Mouse (Mus musculus) kidney, postnatal 0 days (tissue): Measurements from ENCODE around the gene Trappc10. TPM values are rescaled to one million over a fixed set of nuclear protein-coding genes. Genes with fewer than 3 reads are reported as not detected.

ENCODE experiments used
- ATAC-seq: fragments of 200-750 bp; cut with Nextera tagmentation; replicated peaks from 2 replicates; pipeline ENCODE4 v1.8.0; 2017; ENCODE audit warnings: low read depth, moderate number of reproducible peaks, moderate TSS enrichment, moderate library complexity; ENCODE audit not compliant: low FRiP score
- DNase-seq: peaks from one replicate; pipeline ENCODE4 v3.0.0-alpha.2; 2016; ENCODE audit warnings: low spot score
- H3K27ac ChIP-seq: fragments of 300-500 bp; sonication (generic); 2 replicates; pipeline ENCODE4 v1.5.1; 2014; ENCODE audit warnings: mild to moderate bottlenecking
- H3K27me3 ChIP-seq: fragments of 300-500 bp; sonication (generic); 2 replicates; pipeline ENCODE4 v1.6.1; 2014; ENCODE audit warnings: low read length, mixed read lengths; ENCODE audit not compliant: insufficient read depth
- H3K36me3 ChIP-seq: fragments of 300-500 bp; sonication (generic); 2 replicates; pipeline ENCODE4 v1.6.1; 2014; ENCODE audit warnings: low read length, mixed read lengths; ENCODE audit not compliant: insufficient read depth
- H3K4me1 ChIP-seq: fragments of 300-500 bp; sonication (generic); replicated peaks from 2 replicates; pipeline ENCODE4 v1.6.1; 2014; ENCODE audit warnings: antibody characterized with exemption, low read length, mixed read lengths; ENCODE audit not compliant: insufficient read depth
- H3K4me2 ChIP-seq: fragments of 300-500 bp; sonication (generic); 2 replicates; pipeline ENCODE4 v1.6.1; 2014; ENCODE audit warnings: mild to moderate bottlenecking, low read length, moderate library complexity, mixed read lengths
- H3K4me3 ChIP-seq: fragments of 300-500 bp; sonication (generic); replicated peaks from 2 replicates; pipeline ENCODE4 v1.5.1; 2014; ENCODE audit warnings: low read depth, low read length
- H3K9ac ChIP-seq: fragments of 300-500 bp; sonication (generic); 2 replicates; pipeline ENCODE4 v1.6.1; 2014; ENCODE audit warnings: low read depth, low read length
- H3K9me3 ChIP-seq: fragments of 300-500 bp; sonication (generic); replicated peaks from 2 replicates; pipeline ENCODE4 v1.6.1; 2016; ENCODE audit warnings: low read length, inconsistent platforms, mixed read lengths
- CTCF ChIP-seq: IDR thresholded peaks from 2 replicates; pipeline ENCODE4 v1.5.1; 2016; ENCODE audit warnings: antibody characterized with exemption, low read depth, mild to moderate bottlenecking, moderate library complexity
- WGBS: fragments of 180-500 bp; shearing (Covaris S2); extraction: QIAGEN DNeasy Blood & Tissue Kit; methylation state at CpG from one replicate; pipeline ENCODE4 v1.1.7; 2014; 5-methylcytosine and 5-hydroxymethylcytosine counted together
- polyA plus RNA-seq: library from polyadenylated mRNA; unstranded; fragments of >200 nt; fragmentation: Nextera tagmentation; extraction: Ambion mirVana; gene quantifications from 2 replicates; pipeline ENCODE4 v1.2.1, GENCODE M21; 2015

The Trappc10 gene
- polyA plus RNA-seq, 1 experiment from 2014 or later, result 21.9 TPM

DNA sequence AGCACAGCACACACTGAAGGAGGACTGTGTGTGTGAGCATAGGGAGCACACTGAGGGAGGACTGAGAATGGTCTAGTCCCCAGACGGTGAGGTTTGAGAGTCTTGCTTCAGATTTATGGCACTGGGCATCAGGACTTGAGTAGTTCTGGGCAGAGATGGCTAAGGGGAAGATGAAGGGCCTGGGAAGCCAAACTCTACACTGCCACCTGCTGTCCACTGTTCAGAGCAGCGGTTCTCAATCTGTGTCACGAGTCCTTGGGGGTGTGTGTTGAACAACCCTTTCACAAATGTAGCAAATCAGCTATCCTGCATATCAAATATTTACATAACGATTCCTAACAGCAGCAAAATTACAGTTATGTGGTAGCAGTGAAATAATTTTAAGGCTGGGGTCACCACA, 80.5 kb downstream of the Trappc10 start:
- H3K9ac ChIP-seq, result no peak overlapping the region
- peak; percentile 86 for DNase-seq
- WGBS, result 17% methylated on average over 4 of the region's 4 CpGs
- H3K36me3 ChIP-seq, result peaks cover 25% of the 10 kb centered on the region; the same call in 1 of the 2 replicates
- no peak overlapping the region for H3K4me3 ChIP-seq
- peak; percentile 89 for TF ChIP-seq CTCF
- H3K27ac ChIP-seq, result no peak overlapping the region
- H3K4me2 ChIP-seq, result no peak overlapping the region
- peaks cover 10% of the 10 kb centered on the region for H3K4me1 ChIP-seq
- no peaks in the 10 kb centered on the region for H3K27me3 ChIP-seq
- no peak; the same call in 1 of the 2 replicates for ATAC-seq
- no peaks in the 10 kb centered on the region for H3K9me3 ChIP-seq

DNA sequence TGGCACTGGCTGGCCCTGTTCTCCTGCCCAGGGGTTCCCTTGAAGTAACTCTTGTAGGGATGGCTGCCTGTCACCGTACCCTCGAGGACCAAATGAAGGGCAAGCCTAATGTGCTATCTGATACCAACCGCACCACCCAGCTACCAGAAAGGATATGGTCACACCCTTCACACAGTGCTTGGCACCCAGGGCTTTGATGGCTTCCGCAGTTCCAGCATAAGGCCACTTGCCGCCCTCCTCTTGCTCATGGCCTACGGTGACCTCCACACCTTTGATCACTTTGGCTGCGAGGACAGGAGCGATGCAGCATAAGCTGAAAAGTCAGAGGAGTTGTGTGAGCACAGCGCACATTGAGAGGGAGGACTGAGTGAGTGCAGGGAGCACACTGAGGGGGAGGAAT, 81.2 kb downstream of the Trappc10 start:
- ATAC-seq (no peak), DNase-seq (no peak)
- Histone ChIP-seq H3K4me3 (no peak overlapping the region), H3K36me3 (peaks cover 25% of the 10 kb centered on the region; the same call in 1 of the 2 replicates), H3K9me3 (no peaks in the 10 kb centered on the region), H3K27me3 (no peaks in the 10 kb centered on the region), H3K9ac (no peak overlapping the region), H3K4me2 (no peak overlapping the region), H3K4me1 (peaks cover 3% of the 10 kb centered on the region; the same call in 1 of the 2 replicates), H3K27ac (no peak overlapping the region)
- WGBS, result 96% methylated on average over 9 of the region's 9 CpGs
- TF ChIP-seq CTCF, result no peak

DNA sequence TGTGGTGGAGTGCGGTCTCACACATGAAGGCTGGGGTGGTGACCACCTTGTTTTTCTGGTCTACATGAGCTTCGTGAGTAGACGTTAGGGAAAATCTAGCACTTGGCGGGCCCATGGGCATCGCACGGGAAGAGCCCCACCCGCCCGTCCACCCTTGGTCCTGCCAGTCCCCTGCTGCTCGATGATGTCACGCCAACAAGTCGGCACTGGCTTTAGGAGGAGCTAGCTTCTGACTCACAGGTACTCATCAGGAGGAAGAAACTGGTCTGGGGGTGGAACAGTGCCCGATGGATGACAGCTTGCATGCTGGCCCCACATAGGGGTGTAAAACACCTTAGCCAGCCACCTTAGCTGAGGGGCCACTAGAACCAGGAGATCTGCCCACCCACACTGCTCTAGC, 81.8 kb downstream of the Trappc10 start:
- H3K4me2 ChIP-seq, result no peak overlapping the region
- TF ChIP-seq CTCF, result no peak
- no peak for ATAC-seq
- H3K4me1 ChIP-seq, result peaks cover 3% of the 10 kb centered on the region; the same call in 1 of the 2 replicates
- H3K4me3 ChIP-seq, result no peak overlapping the region
- H3K27ac ChIP-seq, result no peak overlapping the region
- DNase-seq, result no peak
- H3K9me3 ChIP-seq, result no peaks in the 10 kb centered on the region
- H3K9ac ChIP-seq, result no peak overlapping the region
- WGBS, result 96% methylated on average over 12 of the region's 12 CpGs
- H3K27me3 ChIP-seq, result no peaks in the 10 kb centered on the region
- H3K36me3 ChIP-seq, result peaks cover 25% of the 10 kb centered on the region; the same call in 1 of the 2 replicates

DNA sequence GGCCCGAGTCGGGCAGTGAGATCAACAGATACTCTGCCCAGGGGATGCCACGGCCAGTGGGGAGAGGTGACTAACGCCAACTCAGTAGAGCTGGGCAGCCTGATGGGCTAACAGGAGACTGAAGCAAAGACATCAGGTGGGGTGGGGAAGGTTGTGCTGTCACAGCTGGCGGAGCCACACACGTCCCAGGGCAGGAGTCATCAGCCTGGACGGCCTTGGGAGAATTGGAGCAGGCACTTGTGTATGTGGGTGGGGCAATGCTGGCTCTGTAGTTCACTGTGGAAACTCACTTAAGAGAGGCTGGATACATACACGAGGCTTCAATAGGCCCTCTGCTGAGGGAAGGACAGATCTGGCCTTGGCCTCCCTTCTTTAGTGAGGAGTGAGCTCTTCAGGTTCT, 83.3 kb downstream of the Trappc10 start:
- H3K27me3 ChIP-seq, result no peaks in the 10 kb centered on the region
- no peak for TF ChIP-seq CTCF
- peaks cover 3% of the 10 kb centered on the region; the same call in 1 of the 2 replicates for H3K4me1 ChIP-seq
- no peak overlapping the region for H3K4me3 ChIP-seq
- H3K9me3 ChIP-seq, result no peaks in the 10 kb centered on the region
- WGBS, result 84% methylated on average over 8 of the region's 8 CpGs
- H3K4me2 ChIP-seq, result no peak overlapping the region
- H3K36me3 ChIP-seq, result peaks cover 12% of the 10 kb centered on the region; the same call in 1 of the 2 replicates
- no peak overlapping the region for H3K9ac ChIP-seq
- ATAC-seq (no peak), DNase-seq (no peak)
- H3K27ac ChIP-seq, result no peak overlapping the region

DNA sequence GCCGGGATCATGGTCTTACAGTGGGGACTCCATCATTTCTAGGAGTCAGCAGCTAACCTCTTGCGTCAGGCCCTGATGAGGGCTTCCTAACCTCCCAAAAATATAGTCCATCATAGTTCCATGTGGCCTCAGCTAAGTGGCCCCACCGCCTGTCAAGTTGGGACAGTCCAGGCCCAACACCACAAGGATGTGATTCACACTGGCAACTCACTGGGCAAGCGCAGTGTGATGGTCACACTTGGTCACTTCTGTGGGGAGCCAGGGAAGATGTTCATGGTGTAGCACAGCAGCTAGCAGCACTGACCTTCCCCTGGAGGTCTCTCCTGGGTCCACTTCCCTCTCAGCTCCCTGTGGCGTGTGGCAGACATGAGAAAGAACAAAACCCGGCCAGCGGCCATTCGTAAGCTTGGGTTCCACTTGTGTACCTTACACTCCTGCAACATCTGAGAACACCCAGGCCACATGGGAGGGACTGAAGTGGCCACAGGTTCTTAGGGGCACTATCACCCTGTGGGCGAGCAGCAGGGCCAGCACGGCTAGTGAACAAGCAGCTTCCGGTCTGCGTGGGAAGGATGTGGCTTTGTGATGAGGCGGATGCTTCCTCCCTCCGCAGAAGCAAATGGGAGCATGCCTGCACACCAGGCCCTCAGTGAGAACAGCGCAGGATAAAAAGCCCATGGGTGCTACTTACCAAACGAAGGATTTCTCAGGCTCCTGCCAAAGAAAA, 83.9 kb downstream of the Trappc10 start:
- H3K4me1 ChIP-seq, result peaks cover 3% of the 10 kb centered on the region; the same call in 1 of the 2 replicates
- H3K9ac ChIP-seq, result no peak overlapping the region
- no peaks in the 10 kb centered on the region for H3K27me3 ChIP-seq
- H3K36me3 ChIP-seq, result 0 out of 2 replicates have a peak, but pooled peaks cover 8% of the 10 kb centered on the region
- 89% methylated on average over 16 of the region's 16 CpGs for WGBS
- no peak overlapping the region for H3K4me2 ChIP-seq
- no peak overlapping the region for H3K4me3 ChIP-seq
- ATAC-seq, result peak; percentile 12; the same call in 1 of the 2 replicates
- H3K27ac ChIP-seq, result no peak overlapping the region
- no peaks in the 10 kb centered on the region for H3K9me3 ChIP-seq
- no peak for TF ChIP-seq CTCF
- no peak for DNase-seq

DNA sequence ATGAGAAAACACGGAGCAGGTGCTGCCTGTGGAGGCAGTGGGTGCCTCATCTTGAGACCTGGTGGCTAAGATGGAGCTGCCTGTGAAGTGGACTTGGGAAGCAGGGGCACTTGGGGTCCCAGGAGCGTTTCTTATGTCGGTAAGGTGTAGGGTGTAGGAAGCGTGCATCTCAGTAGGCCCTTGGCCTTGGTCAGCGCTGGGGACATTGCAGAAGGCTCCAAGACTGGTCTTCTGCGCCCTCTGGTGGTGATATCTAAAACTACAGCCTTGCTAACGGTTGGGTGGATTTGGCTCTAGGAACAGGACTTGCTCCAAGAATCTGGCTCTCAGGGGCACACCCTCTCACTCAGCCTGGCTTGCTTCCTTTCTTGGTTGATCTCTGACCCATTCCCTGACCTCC, 84.5 kb downstream of the Trappc10 start:
- WGBS, result 3% methylated on average over 7 of the region's 7 CpGs
- Histone ChIP-seq H3K27me3 (no peaks in the 10 kb centered on the region), H3K4me2 (peak overlapping the region; percentile 43), H3K36me3 (0 out of 2 replicates have a peak, but pooled peaks cover 5% of the 10 kb centered on the region), H3K4me1 (peaks cover 3% of the 10 kb centered on the region; the same call in 1 of the 2 replicates), H3K9me3 (no peaks in the 10 kb centered on the region), H3K4me3 (no peak overlapping the region), H3K9ac (no peak overlapping the region), H3K27ac (peak overlapping the region; percentile 3; the same call in 1 of the 2 replicates)
- peak; percentile 93 for DNase-seq
- ATAC-seq, result peak; percentile 83
- TF ChIP-seq CTCF, result peak; percentile 97
